Mouse (Mus musculus) frontal cortex, adult (tissue): Measurements from ENCODE around the gene Sag.
A peak's percentile ranks its signal among the peaks of the same experiment; 100 is the strongest.

Source experiments
- ATAC-seq: cut with Nextera tagmentation; 2 replicates; pipeline ENCODE4 v1.9.2; 2017; ENCODE audit warnings: mild to moderate bottlenecking, moderate library complexity, mixed read lengths; ENCODE audit not compliant: low TSS enrichment

Gene Sag

DNA sequence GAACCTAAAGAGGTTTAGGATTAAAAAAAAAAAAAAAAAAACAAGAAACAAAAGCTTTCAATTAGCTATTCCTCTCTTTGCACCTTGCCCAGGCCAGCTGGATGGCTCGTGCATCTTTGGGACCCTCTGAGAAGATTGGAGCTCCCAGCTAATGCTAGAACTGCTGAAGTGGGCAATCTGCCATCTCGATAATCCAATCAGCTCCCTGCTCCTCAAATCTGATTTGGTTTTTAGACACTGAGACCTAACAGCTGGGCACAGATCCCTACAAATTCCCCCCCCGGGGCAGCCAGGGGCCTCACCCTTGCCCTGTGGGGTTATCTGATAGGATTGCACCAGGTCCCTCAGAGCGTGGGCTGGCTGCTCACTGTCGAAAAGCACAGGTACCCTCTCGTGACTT, at the start of gene Sag:
Gene Sag (plus strand): TSS at position 105 of the 400 bp plus-strand sequence.
- ATAC-seq, result no peak

DNA sequence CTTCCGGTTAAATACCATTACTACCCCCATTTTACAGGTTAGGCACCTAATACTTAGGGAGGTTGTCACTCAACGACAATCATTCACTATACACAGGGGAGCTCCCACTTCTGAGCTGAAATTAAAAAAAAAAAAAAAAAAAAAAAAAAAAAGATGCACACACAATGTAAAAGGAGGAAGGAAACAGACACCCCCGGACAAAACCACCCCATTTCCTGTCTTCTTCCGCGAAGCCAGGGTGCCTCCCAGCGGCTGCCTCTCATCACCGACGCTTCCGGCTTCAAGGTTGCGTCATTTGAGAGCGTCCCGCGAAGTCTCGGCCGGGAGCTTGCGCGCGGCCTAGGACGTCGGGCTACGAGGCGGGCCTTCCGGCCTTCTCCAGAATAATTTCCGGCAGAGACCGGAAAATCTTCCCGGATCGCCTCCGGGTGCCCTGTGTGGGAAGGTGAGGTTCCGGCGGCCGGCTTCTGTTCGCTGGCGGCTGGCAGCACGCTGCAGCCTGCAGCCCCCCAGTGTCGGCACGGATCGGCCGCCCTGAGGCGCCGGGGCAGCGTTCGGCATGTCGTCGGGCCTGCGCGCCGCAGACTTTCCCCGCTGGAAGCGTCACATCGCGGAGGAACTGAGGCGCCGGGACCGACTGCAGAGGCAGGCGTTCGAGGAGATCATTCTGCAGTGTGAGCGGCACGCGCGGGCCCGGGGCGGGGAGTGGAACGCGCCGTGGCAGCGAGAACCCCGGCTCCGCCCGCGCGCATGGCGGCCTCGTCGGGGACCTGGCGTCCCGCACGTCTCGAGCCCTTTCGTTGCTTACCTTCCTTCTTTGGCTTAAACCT, 47.6 kb upstream of the Sag start, which contains the start of gene Atg16l1:
Gene Atg16l1 (plus strand): TSS at position 230 of the 830 bp plus-strand sequence.
- peak; percentile 100 for ATAC-seq

DNA sequence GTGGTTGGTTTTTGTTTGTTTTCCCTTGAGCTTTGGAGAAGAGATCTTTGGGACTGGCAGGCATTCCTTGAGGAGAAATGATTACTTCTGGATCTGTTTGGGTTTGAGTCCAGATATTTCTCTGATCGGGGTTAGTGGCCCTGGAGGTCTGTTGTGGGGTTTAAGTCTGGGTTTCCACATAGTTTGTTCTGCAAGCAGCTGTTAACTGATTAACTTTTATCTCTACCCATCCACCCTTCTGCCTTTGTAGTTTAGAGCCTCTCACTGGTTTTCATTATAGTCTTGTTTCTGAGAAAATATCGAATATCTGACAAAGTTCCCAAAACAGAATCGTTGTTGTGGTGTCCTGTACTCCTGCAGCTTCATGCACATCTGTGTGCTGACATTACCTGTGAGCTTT, 39.7 kb upstream of the Sag start:
- ATAC-seq, result no peak

DNA sequence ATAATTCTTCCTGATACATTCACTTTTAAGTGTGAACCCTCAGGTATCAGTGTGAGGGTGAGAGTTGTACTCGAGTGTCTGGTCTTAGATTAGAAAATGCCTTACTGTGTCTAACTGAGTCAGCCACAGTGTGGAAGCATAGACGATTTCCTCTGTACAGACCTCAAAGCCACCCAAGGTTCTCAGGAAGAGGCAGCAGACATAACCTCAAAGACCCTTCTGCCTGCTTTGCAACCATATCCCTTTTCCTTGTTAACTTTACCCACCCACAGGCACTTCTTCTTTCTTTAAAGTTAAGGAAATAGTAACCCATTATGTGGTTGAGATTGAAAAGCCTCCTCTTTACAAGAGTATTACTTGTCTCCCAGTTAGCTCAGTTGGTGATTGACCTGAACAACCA, 37.7 kb upstream of the Sag start:
- ATAC-seq, result no peak

DNA sequence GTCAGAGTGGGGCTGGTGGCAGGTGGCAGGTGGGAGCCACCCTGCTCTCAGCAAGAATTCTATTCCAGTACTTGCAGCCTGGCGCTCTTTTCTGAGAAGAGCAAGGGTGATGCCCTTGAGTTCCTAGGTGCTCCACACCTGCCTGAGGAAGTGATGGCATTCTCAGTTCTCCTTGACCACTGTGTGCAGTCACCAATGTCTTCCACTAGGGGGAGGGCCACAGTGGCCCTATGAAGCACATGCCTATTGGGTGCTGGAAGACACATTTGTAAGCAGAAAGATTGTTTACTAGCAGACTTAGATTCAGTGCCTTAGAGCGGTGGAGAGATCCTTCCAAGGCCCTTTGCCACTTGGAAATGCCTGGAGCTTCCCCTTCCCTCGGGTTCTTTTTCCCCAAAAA, 37.2 kb upstream of the Sag start:
- ATAC-seq, result no peak

DNA sequence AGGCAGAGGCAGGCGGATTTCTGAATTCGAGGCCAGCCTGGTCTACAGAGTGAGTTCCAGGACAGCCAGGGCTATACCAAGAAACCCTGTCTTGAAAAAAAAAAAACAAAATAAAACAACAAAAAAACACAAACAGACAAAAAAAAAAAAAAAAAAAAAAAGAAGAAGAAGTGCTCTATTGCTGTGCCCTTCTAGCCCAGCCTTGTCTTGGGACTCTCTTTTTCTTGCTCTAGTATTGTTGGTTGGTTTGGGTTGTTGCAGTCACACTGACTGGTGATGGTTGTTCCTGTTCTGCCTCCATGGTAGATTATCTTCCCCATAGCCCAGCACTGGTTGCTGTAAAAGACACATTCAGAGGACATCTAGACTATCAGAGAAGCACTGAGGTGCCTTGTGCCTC, 34.2 kb upstream of the Sag start:
- ATAC-seq, result no peak

DNA sequence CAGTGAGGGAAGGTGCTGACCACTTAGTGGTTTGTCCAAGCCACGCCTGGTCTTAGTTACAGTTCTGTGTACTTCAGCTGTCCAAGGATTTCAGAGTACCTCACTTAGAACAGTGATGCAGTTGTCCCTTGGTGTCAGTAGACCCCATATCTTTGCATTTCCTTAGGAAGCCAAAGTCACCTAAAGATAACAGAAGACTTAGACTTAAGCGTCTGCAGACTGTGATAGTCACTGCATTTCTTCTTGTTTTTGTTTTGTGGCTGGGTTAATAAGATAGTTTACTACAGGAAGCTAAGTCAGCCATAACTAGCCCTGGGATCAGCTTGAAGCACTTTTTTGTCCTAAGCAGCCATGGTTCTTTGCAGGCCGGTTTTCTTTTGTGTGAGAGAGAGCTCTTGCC, 33.0 kb upstream of the Sag start:
- no peak for ATAC-seq

DNA sequence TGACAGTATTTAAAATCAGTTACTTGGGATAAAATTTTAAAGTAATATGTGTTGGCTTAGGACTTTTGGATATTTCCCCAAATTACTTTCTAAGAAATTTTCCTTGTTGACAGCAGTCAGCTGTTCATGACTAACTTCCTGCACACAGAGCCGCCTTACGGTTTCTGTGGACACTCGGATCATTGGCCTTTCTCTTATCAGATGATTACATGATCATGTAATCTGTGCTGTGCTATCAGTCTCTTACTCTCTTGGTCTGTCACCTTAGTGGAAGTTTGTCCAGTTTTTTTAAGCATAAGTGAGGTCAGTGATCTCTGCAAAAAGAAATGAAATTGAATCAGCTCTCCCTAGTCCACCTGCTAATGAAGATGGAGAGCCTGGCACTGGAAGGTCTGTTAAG, 31.8 kb upstream of the Sag start:
- no peak for ATAC-seq

DNA sequence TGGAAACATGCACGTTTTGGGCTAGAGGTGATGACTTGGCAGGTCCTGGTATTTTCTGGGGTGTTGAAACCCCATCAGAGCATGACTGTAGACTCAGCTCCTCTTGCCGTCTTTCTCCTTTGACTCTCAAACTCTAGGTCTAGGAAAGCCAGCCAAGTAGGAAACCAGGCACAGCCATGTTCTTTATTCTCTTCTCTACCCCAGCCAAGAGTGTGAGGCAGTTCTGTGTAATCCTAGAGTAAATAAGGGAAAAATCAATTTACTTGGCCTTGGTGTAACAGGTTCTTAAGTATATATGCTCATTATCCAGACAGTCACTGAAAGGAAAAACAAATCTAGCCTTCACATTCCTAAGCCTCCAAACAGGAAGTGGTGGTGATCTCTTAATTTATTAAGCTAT, 30.1 kb upstream of the Sag start:
- no peak for ATAC-seq

DNA sequence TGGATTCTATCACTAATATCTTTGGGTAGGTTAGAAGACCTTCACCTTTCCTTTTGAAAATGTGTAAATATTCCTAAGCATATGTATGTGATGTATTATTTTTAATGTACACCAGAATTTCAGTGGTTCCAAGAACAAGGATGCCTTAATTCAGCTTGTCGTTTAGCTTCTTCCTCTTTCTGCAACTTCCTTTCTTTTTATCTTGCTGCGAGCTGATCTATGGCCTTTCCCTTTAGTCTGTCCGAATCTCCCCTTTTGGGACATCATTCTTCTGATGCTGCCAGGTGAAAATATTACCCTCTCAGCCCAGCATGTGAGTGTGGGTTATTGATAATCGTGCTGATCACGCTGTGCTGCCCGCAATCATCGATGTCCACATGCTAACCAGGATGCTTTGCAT, 28.6 kb upstream of the Sag start:
- ATAC-seq, result no peak

DNA sequence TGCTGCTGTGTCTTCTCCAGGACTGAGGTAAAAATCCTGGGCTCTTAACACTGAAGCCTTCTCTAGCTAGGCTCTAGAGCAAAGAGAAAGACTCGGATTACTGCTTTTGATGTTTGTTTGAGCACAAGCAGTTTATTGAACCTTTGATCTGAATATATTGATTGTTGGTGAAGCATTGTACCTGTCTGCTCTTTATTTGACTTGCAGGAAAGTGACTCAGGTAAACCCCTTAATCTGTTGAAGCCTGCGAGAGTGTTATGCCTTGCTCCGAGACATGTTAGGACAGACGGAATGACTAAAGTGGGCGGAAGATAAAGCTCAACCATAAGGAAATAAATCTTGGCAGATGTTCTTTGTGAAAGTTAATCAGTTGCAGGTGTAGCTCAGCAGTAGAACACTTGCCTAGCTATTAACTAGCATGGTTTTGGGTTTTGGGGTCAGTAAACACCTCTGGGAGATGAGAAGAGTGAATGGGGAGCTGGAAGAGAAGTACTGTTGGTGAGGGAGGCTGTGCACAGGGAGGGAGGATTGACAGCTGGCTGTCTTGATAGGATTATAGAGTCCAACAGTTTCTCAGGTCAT, 24.2 kb upstream of the Sag start:
- no peak for ATAC-seq

DNA sequence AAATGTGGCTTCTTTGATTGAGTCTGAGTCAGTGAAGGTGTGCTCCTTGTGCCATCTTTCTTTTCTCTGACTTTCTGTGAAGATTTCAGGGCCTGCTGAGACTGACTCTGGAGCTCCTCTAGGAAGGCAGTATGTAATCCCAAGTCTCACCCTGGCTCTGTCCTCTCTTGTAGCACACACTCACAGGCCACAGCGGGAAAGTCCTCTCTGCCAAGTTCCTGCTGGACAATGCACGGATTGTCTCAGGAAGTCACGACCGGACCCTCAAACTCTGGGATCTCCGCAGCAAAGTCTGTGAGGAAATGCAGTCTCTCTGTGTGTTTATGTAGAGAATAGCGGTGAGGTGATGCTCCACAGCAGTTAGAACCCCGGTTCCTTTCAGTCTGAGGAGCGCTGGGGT, 17.8 kb upstream of the Sag start:
- ATAC-seq, result peak; percentile 14; the same call in 1 of the 2 replicates

DNA sequence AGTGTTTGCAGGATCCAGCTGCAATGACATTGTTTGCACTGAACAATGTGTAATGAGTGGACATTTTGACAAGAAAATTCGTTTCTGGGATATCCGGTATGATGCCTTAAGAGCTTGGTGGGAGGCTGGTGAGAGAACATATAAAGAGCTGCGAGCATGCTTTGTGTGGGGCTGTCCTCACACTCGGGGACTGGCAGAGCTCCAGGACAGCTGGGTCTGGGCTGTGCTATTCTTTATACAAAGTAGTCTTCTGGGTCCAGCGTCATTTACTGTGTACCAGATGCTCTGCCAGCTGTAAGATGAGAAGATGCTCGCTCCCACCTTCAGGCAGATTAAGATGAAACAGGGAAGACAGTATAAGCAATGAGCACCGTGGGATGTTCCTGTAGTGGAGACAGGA, 17.2 kb upstream of the Sag start:
- peak; percentile 69 for ATAC-seq

DNA sequence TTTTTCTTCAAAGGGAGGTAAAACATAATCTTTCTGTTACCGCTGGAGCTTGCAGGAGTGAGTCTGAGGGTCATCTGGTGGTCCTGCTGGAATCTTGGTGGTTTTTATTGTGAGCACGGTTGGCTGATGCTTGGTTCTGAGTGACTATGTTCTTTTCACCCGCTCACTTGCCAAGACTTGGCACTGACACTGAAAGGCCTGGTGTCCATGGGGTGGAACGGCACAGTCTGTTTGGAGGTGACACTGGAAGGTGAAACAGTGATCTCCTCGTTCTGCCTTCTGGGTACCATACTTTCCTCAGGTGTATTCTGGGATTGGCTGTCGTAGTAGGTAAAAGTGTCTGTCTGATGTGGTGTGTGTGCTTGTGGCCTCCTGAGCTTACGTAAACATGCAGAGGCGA, 13.8 kb upstream of the Sag start:
- ATAC-seq, result no peak

DNA sequence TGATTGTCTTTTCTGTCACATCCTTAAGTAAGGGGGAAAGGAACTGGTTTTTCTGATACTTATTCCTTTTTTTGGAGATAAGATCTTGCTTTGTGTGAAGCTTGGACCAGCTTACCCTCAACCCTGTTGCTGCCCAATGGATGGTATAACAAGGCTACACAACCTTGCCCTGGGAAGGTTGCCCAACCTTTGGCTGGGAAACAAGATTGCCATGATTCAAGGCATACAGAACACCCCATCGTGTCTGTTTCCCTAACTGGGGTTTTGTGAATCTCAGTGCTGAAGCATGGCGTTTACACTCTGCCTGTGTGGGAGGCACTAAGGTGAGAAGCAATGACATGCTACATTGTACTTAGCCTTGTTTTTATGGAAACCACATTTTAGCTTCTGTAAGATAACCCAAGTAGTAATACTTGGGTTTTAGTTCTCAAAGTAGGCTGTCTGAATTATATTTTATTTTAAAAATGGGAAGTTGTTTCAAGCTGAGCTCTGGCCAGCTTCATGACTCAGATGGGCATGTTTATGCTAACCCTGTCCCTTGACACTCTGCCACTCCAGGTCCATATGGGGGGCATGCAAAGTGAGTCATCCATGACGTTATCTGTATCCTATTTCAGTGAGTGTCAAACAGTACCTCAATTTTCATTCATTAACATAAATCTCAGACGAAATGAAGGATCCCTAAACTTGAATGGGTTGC, 10.9 kb upstream of the Sag start:
- ATAC-seq, result peak; percentile 18; the same call in 1 of the 2 replicates

DNA sequence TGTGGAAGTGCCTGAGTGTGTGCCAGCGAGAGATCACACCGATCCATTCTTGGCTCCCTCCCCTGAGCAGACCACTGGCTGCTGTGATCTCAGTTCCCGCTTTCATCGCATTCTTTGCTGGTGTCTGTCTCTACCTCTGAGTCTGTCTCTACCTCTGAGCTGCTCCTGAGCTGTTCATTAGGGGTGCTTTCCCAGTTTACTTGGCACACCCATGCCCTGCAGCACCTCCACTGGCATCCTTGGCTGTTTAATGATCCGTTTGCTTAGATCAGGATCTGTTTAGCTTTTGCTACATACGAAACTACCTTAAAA, 10.4 kb upstream of the Sag start:
- ATAC-seq, result peak; percentile 20; the same call in 1 of the 2 replicates

DNA sequence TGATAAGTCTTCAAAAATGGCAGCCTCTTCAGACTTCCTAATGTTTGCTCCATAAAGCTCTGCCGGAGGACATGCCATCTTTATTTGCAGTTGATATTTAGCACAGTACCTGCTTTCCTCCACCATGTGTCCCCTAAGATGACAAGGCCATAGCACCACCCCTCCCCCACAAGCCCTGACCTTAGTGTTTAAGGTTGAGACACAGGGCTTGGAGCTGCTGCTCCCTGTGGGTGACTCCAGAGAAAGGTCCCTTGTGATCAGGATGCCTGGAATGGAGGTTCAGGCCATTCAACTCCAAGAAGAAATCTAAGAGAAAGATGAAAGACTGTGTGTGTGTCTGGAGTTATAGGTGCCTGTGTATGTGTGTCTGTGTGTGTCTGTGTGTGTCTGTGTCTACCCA, 5.8 kb upstream of the Sag start:
- no peak for ATAC-seq

DNA sequence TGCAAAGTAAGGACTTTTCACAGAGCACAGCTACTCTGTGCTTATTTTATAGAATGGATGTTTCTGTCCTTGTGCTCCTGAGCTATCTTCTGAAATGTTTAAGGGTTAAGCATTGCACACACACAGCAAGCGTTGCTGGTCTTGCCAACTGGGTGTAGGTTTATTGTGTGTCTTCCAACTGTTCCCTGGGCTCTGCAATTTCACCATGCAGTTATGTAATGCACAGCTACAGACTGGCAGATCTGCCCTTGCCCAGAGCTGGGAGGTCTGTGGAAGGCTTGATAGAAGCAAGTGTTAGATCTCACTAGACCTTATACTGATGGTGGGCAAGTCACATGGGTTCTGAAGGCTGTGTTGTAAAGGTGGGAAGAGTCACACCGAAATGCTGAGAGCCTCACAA, 5.2 kb upstream of the Sag start:
- ATAC-seq, result peak; percentile 77

DNA sequence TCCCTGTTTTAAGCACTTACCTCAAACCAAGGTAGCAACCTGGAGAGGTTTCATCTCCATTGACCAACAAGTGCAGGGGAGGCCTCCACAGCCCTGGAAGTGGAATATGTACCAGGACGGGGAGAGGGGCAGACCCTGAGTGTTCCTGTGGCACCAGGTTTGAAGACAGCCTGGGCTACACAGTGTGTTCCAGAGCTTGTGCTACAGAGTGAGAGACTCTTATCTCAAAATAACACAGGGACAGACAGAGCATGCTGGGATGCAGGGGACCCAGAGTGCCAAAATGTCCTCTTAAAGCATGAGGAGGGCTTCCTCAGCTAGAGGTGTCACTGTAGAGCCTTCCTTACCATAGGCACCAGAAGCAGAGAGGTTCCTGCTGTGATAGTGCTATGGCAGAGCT, 4.3 kb downstream of the Sag start:
- ATAC-seq, result no peak

DNA sequence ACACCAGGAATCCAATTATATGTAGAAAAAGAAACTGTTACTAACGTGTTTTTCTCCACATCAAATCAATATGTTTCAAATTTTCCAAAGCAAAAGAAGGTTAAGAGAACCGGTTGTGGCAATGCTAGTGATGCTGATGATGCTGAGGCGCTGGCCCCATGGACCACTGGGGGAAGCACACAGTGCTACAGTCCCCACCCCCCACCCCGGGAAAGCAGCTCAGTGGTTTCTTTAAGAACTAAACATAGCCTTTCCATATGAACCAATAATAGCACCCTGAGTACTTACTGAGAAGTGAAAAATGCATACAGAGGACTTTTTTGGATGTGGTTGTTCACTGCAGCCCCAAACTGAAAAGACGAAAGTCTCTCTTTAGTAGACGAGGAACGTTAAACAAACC, 7.9 kb downstream of the Sag start:
- peak; percentile 59 for ATAC-seq

DNA sequence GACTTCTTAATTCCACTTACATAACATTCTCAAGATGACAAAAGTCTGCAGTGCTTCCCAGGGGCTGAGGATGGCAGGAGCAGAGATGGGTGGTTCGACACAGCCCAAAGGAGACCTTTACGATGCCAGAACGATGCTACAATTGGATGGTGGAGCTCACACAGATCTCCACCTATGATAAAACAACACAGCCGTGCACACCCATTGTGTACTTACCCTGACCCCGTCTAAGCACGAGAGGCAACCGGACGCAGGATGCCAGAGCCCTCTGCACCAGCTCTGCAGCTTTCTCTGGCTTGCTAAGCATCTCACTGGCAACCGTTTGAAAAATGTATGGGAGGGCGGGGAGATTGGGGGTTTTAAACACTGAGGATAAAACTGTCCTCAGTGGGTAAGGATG, 8.6 kb downstream of the Sag start:
- no peak for ATAC-seq

DNA sequence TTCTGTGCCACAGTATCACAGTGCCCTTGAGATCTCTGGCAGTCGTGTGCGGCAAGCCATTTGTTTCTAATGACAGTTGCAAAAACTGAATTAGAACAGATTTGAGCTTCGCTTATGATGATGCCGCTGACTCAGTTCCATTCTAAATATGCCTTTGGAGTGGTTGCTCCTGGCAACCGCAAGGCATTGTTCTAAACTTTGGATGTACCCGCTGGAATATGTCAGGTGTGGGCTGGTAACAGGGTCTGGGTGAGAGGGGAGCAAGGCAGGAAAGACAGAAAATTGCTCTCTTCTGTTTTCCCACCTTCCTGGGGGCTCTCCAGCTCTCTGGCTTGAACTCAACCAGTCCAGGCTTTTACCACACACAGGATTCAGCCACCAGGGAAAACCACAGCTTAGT, 9.7 kb downstream of the Sag start:
- peak; percentile 73 for ATAC-seq

DNA sequence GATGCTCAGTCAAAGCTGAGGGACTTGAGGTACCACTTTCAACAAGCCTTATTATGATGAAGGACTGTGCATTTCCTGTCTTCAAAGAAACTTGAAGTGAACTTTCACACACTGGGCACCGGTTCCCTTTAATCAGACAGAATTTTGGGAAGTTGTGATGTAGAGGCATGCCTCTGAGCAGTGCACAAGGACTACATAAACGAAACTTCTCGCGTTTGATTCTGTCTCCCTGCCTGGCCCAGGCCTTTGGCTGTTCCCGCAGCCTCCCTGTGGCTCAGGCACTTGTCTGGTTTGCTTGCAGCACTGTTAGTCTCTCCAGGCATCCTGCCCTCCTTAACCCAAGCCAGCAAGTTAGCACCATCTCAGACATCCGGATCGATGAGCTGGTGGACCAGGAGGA, 10.2 kb downstream of the Sag start:
- ATAC-seq, result peak; percentile 4; the same call in 1 of the 2 replicates
